Mouse (Mus musculus): Measurements from ENCODE around the gene Ulk2.
"Not testable (repeated sequence)": the region's sequence is repeated elsewhere in the genome, so short reads cannot be mapped to it uniquely, and the experiment has no call there.

Gene Ulk2

DNA sequence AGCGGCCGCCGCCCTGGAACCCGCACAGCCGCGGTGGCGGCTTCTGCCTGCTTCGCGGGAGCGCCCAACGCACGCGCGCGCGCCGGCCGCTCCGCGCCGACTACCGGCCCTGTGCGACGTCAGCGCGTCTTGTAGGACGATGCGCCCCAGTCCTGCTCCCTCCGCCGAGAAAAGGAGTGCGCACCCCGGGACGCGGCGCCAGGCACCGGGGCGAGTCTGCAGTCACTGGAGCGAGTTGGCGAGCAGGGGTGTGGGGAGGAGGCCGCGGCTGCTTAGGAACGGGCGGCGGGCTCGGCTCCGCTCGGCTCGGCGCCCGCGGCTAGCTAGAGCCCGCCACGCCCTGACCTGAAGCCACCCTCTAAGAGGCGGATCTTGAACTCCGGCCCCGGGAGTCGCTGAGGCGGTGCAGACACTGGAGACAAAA is at the start of gene Ulk2:
Ulk2 (minus strand) TSS at position 86 of the 424 bp plus-strand sequence.
- in situ Hi-C loops (cut with MboI; ENCODE audit: low sequenced_read_pairs), result no loop called here

DNA sequence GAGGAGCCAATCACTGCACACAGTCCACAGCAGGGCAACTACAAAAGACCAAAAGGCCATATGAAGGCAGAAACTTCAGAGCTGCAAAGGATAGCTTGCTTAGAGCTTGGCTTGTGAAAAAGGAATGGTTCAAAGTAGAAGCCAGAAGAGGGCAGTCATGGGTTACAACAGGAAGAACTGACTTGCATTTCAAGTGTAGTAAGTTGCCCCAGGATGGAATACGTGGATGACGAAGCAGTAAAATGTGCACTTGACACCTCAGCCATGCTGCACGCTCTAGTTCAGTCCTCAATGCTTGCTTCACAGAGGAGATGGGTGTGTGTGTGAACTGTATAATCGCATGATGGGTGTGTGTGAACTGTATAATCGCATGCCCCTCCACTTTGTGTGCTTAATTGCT is 27.3 kb upstream of the Ulk2 start:
- in situ Hi-C loops (cut with MboI; ENCODE audit: low sequenced_read_pairs), result no loop called here

DNA sequence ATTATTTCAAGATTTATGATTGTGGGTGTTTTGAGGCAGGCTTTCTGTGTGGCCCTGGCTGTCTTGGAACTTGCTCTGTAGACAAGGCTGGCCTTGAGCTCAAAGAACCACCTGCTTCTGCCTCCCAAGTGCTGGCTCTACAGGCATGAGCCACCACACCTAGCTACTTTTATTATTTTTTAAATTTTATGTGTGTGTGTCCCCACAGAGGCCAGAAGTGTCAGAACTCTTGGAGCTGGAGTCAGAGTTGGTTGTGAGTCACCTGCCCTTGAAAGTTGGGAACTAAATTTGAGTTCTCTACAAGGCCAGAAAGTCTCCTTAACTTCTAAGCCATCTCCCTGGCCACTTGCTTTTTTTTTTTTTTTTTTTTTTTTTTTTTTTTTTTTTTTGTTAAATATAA is 25.0 kb upstream of the Ulk2 start:
- in situ Hi-C loops (cut with MboI; ENCODE audit: low sequenced_read_pairs), result no loop called here

DNA sequence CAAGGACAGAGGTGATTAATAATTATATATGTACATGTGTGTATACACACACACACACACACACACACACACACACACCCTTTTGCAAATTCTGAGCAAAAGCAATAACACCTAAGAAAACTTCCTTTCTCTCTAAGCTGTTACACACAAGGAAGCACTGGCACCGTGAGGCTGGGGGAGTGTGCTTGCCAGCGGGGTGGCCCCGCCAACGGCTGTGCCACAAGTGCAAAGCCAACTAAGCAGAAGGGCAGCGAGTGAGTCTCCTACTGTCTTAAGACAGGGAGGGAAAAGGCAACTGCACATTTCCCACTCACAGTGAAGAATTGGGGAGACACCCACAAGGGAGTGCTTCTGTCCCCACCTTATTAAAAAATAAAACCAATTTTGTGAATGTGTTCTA is 17.0 kb upstream of the Ulk2 start:
- in situ Hi-C loops (cut with MboI; ENCODE audit: low sequenced_read_pairs), result no loop called here

DNA sequence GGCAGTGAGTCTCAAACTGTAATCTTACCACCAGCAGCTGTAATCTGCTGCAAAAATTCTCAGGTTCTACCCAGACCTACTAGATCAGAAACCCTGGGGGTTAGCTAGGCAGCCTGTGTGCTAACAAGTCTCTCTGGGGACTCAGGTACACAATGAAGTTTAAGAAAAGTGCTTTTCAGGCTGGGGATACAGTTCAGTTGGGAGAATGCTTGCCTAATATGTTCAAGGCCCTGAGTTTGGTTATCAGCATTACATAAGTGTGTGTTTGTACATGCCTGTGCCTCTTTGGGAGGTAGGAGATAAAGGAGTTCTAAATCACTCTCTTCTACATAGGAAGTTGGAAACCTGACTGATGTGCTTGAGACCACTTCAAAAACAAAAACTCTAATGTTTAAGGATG is 12.0 kb upstream of the Ulk2 start:
- in situ Hi-C loops (cut with MboI; ENCODE audit: low sequenced_read_pairs), result no loop called here

DNA sequence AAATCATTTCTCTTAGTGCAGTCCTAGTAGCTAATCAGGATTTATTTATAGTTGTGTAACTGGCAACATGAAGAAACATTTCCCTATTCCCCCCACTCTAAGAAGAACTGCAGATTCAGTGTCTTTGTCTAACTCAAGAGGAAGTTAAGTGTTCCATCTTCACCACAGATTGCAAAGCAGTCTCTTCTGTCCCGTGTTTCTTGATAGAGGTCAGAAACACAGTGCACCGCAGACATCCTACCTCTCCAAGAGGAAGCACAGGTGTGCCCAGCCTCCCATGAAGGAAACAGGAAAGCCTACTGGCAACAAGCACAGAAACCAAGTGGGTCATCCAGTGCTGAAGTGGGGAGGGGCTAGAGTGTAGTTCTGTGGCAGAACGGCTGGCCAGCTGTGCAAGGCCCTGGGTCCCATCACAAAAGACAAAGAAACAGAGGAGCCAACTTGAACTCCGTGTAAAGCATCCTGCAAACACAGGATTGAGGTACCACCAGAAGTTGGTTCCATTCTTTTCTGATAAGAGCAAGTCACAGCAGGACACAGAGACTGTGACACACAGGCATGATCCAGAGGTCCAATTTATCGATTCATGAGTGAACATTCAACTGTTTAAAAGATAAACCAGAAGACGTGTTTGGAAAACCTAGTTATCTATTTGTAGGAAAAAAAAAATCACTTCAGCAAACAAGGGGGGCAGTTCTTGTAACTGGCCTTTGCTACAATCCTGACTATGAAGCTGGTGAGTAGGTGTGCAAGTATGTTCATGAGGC is 7.1 kb upstream of the Ulk2 start:
- in situ Hi-C loops (cut with MboI; ENCODE audit: low sequenced_read_pairs), result no loop called here

DNA sequence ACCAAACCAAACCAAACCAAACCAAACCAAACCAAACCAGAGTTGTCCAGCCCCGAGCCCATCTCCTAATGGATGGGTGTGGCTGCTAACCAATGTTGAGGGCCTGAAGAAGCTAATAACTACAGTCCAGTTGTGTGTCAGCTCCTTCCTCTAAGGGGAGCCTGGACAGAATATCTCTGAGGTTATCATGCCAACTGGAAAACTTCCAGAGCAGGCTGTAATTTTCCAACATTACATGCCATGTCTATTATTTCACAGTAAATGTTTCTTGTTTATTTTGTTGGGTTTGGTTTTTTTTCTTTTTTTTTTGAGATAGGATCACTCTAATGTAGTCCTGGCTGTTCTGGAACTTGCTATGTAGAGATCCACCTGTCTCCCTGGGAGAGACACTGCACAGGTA is 4.4 kb upstream of the Ulk2 start:
- in situ Hi-C loops (cut with MboI; ENCODE audit: low sequenced_read_pairs), result no loop called here

DNA sequence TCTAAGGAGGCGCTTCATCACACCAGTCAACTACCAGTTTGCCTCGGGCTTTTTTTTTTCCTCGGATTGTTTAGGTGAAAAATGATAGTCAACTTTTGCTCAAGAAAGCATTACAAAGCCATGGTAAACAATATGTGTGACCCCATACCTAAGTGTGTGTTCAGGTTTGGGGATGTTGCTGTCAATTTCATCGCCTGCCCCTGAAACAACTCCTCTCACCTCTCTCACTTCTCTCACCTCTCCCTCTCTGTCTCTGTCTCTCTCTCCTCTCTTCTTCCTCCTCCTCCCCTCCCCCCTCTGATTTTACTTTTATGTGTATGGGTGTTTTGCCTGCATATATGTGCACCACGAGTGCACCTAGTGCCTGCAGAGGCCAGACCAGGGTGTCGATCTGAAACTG is 666 bp upstream of the Ulk2 start:
- in situ Hi-C loops (cut with MboI; ENCODE audit: low sequenced_read_pairs), result no loop called here

DNA sequence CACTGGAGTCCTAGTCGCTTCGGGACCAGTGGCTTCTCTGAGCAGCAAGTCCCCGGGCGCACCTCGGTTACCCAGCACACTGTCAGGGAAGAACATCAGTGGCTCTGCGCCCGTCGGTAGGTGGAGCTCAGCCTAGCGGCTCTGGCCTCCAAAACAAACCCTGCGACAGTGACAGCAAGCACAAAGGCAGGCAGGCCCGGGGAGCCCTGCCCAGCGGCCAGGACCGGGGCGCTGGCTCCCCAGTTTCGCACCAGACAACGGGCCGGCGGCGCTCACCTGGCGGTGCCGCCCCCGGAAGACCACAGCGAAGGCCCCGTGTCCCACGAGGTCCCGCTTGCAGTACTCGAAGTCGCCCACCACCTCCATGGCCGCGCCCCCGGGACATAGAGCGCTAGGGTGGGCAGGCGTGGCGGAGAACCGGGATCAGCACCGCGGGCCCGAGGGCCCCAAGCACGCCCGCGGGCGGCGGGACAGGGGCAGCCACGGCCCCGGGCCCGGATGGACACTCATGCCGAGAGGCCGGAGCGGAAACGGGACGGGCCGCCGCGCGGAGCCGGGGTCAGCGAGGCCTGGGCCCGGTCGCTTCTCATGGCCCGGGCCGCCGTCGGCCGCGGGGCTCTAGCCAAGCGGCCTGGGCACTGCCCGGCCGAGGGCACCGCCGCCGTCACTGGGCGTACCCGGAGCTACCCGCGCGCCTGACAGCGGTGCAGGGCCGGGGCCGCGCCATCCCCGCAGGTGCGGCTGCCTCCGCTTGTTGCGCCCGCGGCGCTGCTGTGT is 474 bp downstream of the Ulk2 start:
- in situ Hi-C loops (cut with MboI; ENCODE audit: low sequenced_read_pairs), result no loop called here

DNA sequence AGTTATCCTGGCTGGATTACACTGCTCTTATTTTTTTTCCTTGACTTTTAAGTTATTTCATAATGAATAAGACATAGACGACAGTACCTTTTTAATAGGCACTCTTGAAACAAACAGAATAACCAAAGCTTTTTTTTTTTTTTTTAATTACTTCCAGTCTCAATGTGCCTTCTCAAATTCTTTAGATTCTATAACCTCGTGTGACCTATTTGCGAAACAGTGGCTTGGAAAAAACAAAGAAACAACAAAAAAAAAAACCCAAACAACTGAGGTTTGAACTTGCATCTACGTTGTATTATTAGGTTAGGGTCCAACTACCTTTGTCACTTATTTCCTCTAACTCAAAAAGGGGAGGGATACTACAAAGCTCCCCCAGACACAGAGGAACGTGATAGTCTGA is 1.2 kb downstream of the Ulk2 start:
- in situ Hi-C loops (cut with MboI; ENCODE audit: low sequenced_read_pairs), result no loop called here

DNA sequence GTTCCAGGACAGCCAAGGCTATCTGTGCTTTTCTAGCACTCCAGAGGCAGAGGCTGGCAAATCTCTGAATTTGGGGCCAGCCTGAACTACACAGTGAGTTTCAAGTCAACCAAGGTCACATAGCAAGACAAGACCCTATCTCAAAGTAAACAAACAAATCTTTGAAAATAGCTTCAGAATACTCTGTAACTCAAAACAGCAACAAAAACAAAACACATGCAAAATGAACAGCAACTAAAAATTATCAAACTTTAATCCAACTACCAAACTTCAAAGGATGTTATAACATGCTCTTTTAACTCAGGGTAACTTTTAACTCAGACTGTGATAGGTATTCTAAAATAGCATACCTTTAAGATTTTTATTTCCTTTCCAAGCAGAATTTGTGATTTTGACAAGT is 2.0 kb downstream of the Ulk2 start:
- in situ Hi-C loops (cut with MboI; ENCODE audit: low sequenced_read_pairs), result no loop called here

DNA sequence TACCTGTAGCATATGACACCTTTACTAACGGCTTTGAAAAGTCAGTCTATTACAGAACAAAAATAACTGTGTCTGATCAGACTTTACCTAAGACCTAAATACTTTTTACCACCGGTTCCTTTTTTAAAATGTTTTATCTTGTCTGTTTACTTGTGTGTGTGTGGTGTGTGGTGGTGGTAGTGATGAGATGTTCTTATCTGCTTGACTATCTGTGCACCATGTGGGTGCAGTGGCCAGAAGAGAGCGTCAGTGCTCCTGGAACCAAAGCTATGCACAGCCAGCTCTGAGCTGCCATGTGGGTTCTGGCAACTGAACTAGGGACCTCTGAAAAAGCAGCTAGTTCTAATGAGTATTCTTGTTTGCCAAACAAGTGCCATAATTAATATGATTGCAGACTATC is 3.7 kb downstream of the Ulk2 start:
- in situ Hi-C loops (cut with MboI; ENCODE audit: low sequenced_read_pairs), result no loop called here

DNA sequence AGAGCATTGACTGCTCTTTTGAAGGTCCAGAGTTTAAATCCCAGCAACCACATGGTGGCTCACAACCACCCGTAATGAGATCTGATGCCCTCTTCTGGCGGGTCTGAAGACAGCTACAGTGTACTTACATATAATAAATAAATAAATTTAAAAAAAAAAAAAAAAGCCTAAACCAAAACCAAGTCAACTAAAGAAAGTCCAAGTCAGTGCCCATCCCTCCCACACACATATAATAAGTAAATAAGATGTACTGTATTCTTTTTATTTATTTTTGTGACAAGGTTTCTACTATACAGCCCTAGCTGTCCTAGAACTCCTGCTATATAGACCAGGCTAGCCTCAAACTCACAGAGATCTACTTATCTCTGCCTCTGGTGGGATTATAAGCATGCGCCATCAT is 14.2 kb downstream of the Ulk2 start:
- in situ Hi-C loops (cut with MboI; ENCODE audit: low sequenced_read_pairs), result not testable (repeated sequence)

DNA sequence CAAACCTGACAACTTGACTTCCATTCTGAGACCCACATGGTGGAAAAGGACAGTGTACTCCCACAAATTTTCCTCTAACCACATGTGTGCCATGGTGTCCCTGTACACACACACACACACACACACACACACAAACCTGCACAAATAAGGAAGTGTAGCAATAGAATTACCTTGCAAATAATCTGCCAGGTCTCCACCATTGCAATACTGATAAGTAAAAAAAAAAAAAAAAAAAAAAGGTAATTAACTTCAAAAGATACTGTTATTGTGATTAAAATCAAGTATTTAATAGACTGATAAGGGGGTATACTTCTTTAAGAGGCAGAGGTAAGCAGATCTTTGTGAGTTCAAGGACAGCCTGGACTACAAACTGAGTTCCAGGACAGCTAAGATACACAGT is 14.9 kb downstream of the Ulk2 start:
- in situ Hi-C loops (cut with MboI; ENCODE audit: low sequenced_read_pairs), result no loop called here

DNA sequence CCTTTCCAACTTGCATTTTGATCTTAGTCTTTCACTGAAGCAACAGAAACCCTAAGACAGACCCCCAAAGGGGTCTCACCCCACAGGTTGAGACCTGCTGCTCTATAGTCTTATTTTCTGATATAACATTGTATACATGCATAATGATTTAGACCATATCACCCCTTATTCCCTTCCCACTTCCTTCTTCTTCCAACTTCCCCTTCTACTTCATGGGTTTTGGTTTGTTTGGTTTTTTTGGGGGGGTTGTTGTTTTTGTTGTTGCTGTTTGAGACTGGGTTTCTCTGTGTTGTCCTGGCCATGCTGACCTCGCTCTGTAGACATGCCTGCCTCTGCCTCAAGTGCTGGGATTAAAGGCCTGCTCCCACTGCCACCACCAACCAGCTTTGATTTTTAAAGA is 15.7 kb downstream of the Ulk2 start:
- in situ Hi-C loops (cut with MboI; ENCODE audit: low sequenced_read_pairs), result no loop called here

DNA sequence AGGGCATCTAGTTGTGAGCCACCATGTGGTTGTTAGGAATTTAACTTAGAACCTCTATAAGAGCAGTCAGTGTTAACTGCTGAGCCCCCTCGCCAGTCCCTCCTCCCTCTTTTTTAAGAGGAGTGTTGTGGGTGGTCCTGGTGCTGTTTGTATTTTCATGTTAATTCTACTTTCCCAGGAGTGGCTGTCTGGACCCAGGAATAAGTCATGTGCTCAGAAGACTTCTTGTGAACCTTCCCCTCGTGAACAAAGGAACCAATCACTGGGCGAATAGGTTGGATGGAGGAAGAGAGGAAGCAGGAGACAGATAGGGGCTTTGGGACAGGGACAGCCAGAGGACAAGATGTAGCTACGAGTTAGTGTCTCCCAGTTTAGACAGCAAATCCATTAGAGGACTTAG is 45.1 kb downstream of the Ulk2 start:
- in situ Hi-C loops (cut with MboI; ENCODE audit: low sequenced_read_pairs), result no loop called here

DNA sequence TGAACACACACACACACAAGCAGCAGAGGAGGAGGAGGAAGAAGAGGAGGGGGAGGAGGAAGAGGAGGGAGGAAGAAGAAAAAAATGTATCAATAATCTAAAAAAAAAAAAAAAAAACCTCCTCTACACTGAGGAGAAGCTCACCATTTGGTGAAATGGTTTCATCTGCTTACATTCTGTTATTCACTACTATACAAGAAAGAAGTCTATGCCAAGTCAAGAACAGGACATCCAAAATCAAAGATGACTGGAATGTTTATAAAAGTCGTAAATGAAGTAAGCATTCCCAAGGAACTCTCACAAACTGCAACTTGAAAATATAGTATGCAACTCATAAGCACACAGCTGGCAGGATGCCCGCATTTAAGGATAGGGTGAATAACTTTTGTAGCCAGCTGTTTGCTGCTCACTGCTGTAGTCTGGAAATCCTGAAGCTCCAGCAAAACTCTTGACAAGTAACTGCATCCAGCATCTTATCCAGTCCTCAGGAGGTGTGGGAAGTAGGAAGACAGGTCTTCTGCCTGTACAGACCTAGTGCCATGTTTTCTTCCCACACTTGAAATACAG is 46.2 kb downstream of the Ulk2 start:
- in situ Hi-C loops (cut with MboI; ENCODE audit: low sequenced_read_pairs), result no loop called here

DNA sequence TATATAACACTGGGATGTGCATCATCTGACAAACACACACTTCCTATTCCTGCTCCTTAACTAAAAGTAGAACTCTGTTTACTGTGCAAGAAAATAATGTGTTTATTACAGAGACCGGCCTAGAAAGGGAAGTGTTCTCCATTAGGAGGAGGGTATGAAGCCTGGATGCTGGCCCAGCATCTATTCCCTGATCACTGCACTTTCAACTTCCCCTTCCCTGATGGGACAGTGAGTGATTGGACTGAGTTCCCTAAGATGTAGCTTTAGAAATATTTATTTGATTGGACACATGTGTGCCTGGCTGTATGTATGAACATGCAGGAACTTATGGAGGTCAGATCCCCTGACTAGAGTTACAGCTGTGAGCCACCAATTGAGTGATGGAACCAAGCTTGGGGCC is 61.4 kb downstream of the Ulk2 start:
- in situ Hi-C loops (cut with MboI; ENCODE audit: low sequenced_read_pairs), result no loop called here

DNA sequence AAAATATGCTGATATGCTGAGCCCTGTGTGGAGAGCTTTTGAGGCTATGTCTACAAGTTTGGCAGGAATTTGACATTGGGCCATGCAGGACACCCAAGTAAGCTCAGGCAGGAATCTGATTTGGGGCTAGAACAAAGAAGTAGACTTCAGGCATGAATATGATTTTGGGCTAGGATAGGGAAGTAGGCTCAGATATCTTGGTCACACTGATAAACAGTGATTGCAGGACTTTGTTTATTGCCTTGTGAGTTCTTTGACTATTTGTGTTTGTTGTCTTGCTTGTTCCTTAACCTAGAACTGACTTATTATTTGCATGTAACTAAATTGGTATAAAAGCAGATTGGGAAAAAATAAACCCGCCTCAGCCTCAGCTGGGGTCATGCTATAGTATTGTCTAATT is 66.3 kb downstream of the Ulk2 start:
- in situ Hi-C loops (cut with MboI; ENCODE audit: low sequenced_read_pairs), result no loop called here

DNA sequence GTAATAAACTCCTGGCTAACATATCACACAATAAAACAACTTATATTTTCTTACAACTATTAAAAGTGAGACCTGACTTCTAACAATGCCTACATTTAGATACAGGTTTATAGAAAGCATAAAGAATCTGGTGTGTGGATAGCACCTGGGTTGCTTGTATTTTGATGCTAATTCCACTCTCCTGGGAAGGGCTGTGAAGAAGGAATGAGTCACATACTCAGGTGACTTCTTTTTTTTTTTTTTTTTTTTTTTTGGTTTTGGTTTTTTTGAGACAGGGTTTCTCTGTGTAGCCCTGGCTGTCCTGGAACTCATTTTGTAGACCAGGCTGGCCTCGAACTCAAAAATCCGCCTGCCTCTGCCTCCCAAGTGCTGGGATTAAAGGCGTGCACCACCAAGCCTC is 72.3 kb downstream of the Ulk2 start:
- in situ Hi-C loops (cut with MboI; ENCODE audit: low sequenced_read_pairs), result not testable (repeated sequence)

DNA sequence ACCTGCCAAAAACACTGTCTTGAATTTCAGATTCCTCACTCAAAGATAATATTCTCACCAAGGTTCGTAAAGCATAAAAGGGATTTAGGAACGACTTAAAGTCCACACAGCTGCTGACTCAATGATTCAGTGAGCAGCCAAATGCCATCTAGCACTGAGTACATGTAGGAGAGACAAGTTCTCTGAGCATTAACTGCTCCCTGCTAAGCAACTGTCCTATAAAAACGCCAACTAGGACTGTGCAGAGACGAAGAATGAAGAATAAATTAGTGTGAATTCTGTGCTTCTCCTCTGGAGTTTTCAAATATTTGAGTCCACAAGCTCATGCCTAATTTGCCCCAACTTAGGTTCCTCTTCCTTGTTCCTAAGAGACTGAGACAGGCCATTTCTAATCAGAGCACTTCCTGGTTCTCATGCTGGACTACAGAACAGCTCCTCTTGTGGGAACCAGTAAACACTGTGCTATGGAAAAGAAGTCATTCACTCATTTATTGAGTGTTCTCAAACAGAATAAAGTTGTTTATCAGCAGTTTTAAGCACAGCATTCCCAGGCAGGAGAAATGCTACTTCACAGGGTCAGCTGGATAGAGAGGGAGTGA is 80.2 kb downstream of the Ulk2 start:
- in situ Hi-C loops (cut with MboI; ENCODE audit: low sequenced_read_pairs), result no loop called here

Measured in CH12F3 (cell line).